Mouse (Mus musculus) testis, adult 2 months (tissue): Measurements from ENCODE around the gene Itpkb.

Experiments used
- CTCF ChIP-seq: fragments of 200-500 bp; IDR thresholded peaks from 2 replicates; pipeline ENCODE4 v1.5.1; 2012; ENCODE audit warnings: low read depth, mild to moderate bottlenecking, inconsistent platforms, low read length, moderate library complexity; ENCODE audit not compliant: control insufficient read depth, insufficient read depth, insufficient replicate concordance
- POLR2A ChIP-seq: fragments of 200-500 bp; IDR thresholded peaks from 2 replicates; pipeline ENCODE4 v1.6.1; 2012; ENCODE audit warnings: low read depth, mild to moderate bottlenecking, inconsistent platforms, low read length, moderate library complexity; ENCODE audit not compliant: control insufficient read depth

DNA sequence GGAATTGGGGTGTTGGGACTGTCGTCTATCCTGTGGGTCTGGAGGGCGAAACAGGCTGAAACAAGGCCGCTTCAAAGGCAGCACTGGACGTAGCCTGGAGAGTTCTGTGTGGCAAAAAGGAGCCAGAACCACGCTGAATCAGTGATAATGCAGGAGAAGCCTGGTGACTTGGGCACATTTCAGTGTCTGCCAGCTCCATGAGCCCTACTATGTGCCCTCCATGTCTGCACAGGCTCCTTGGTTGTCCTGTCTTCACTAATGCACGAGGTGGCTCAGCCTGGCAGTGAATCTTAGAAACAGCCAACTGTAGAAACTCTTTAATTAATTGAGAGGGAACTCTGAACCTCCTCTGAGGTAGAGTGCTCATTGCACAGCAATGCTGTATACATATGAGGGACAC lies 96.1 kb downstream of the Itpkb start:
- TF ChIP-seq POLR2A (no peak), CTCF (no peak)
